Mouse (Mus musculus) lung, embryonic 16.5 days (tissue): ENCODE measurements around the gene Dyrk1a. TPM values are rescaled to one million over a fixed set of nuclear protein-coding genes. Genes with fewer than 3 reads are reported as not detected.

Experiments
- ATAC-seq: fragments of 200-750 bp; cut with Nextera tagmentation; 2 replicates; pipeline ENCODE4 v1.8.0; 2017; ENCODE audit warnings: low read depth, mild to moderate bottlenecking, moderate library complexity
- H3K27ac ChIP-seq: fragments of 300-500 bp; sonication (generic); 2 replicates; pipeline ENCODE4 v1.5.1; 2014; ENCODE audit warnings: mild to moderate bottlenecking, control low read depth, low read length
- H3K27me3 ChIP-seq: fragments of 300-500 bp; sonication (generic); 2 replicates; pipeline ENCODE4 v1.6.1; 2014; ENCODE audit warnings: low read depth, low read length, mixed read lengths; ENCODE audit not compliant: control insufficient read depth, insufficient read depth
- H3K36me3 ChIP-seq: fragments of 300-500 bp; sonication (generic); 2 replicates; pipeline ENCODE4 v1.6.1; 2014; ENCODE audit warnings: low read length; ENCODE audit not compliant: control insufficient read depth, insufficient read depth
- H3K4me1 ChIP-seq: fragments of 300-500 bp; sonication (generic); replicated peaks from 2 replicates; pipeline ENCODE4 v1.6.1; 2014; ENCODE audit warnings: low read length, mixed read lengths; ENCODE audit not compliant: control insufficient read depth, insufficient read depth
- H3K4me2 ChIP-seq: fragments of 300-500 bp; sonication (generic); 2 replicates; pipeline ENCODE4 v1.6.1; 2014; ENCODE audit warnings: low read depth, low read length, control low read depth
- H3K4me3 ChIP-seq: fragments of 300-500 bp; sonication (generic); 2 replicates; pipeline ENCODE4 v1.5.1; 2014; ENCODE audit warnings: mild to moderate bottlenecking, low read length, control low read depth
- H3K9ac ChIP-seq: fragments of 300-500 bp; sonication (generic); 2 replicates; pipeline ENCODE4 v1.6.1; 2014; ENCODE audit warnings: low read length, control low read depth
- H3K9me3 ChIP-seq: fragments of 300-500 bp; sonication (generic); 2 replicates; pipeline ENCODE4 v1.6.1; 2016; ENCODE audit warnings: low read length; ENCODE audit not compliant: control insufficient read depth
- WGBS: fragments of 180-500 bp; shearing (Covaris S2); extraction: QIAGEN DNeasy Blood & Tissue Kit; methylation state at CpG from one replicate; pipeline ENCODE4 v1.1.7; 2014; 5-methylcytosine and 5-hydroxymethylcytosine counted together
- polyA plus RNA-seq: library from polyadenylated mRNA; unstranded; fragments of >200 nt; fragmentation: Nextera tagmentation; extraction: Ambion mirVana; gene quantifications from 2 replicates; pipeline ENCODE4 v1.2.1, GENCODE M21; 2015

Gene Dyrk1a
- polyA plus RNA-seq, 1 experiment from 2014 or later = 8.0 TPM

GRCm38 (mm10) chr16:94720476-94721153, 150.8 kb downstream of the Dyrk1a start:
- Histone ChIP-seq H3K4me2 (no peak overlapping the region), H3K27me3 (no peaks in the 10 kb centered on the region), H3K27ac (no peak overlapping the region), H3K9ac (no peak overlapping the region), H3K4me1 (peaks cover 7% of the 10 kb centered on the region; the same call in 1 of the 2 replicates), H3K4me3 (no peak overlapping the region), H3K9me3 (peaks cover 6% of the 10 kb centered on the region; the same call in 1 of the 2 replicates), H3K36me3 (no peaks in the 10 kb centered on the region)
- ATAC-seq = no peak
- 60% methylated on average over 7 of the region's 7 CpGs for WGBS

- H3K9ac ChIP-seq = no peak overlapping the region
- no peaks in the 10 kb centered on the region for H3K36me3 ChIP-seq
- no peaks in the 10 kb centered on the region for H3K27me3 ChIP-seq
- H3K9me3 ChIP-seq = 0 out of 2 replicates have a peak, but pooled peaks cover 2% of the 10 kb centered on the region
- no peak overlapping the region for H3K4me2 ChIP-seq
- no peak overlapping the region for H3K4me3 ChIP-seq
- no peak for ATAC-seq
- peaks cover 7% of the 10 kb centered on the region; the same call in 1 of the 2 replicates for H3K4me1 ChIP-seq
- 43% methylated on average over 10 of the region's 10 CpGs for WGBS
- no peak overlapping the region for H3K27ac ChIP-seq
Measured at GRCm38 (mm10) chr16:94721549-94722006, 151.8 kb downstream of the Dyrk1a start.

GRCm38 (mm10) chr16:94722936-94723335, 153.1 kb downstream of the Dyrk1a start:
- Histone ChIP-seq H3K27me3 (no peaks in the 10 kb centered on the region), H3K9ac (no peak overlapping the region), H3K9me3 (0 out of 2 replicates have a peak, but pooled peaks cover 2% of the 10 kb centered on the region), H3K4me2 (no peak overlapping the region), H3K36me3 (no peaks in the 10 kb centered on the region), H3K4me1 (peaks cover 7% of the 10 kb centered on the region; the same call in 1 of the 2 replicates), H3K27ac (no peak overlapping the region), H3K4me3 (no peak overlapping the region)
- ATAC-seq = no peak
- 71% methylated on average over 12 of the region's 12 CpGs for WGBS

GRCm38 (mm10) chr16:94724061-94724596, 154.3 kb downstream of the Dyrk1a start:
- no peaks in the 10 kb centered on the region for H3K36me3 ChIP-seq
- H3K27me3 ChIP-seq = no peaks in the 10 kb centered on the region
- H3K4me3 ChIP-seq = peak overlapping the region; percentile 50
- peak; percentile 90 for ATAC-seq
- H3K4me2 ChIP-seq = peak overlapping the region; percentile 67
- peaks cover 7% of the 10 kb centered on the region; the same call in 1 of the 2 replicates for H3K4me1 ChIP-seq
- H3K9ac ChIP-seq = peak overlapping the region; percentile 63
- under 1% methylated on average over 23 of the region's 23 CpGs for WGBS
- H3K27ac ChIP-seq = no peak overlapping the region; the same call in 1 of the 2 replicates
- H3K9me3 ChIP-seq = peaks cover 5% of the 10 kb centered on the region; the same call in 1 of the 2 replicates

GRCm38 (mm10) chr16:94724747-94725211, 155.0 kb downstream of the Dyrk1a start:
- peaks cover 8% of the 10 kb centered on the region; the same call in 1 of the 2 replicates for H3K9me3 ChIP-seq
- no peak overlapping the region for H3K27ac ChIP-seq
- no peaks in the 10 kb centered on the region for H3K27me3 ChIP-seq
- peak overlapping the region; percentile 50 for H3K4me3 ChIP-seq
- ATAC-seq = 0 out of 2 replicates have a peak, but pooled peaks have one; percentile 21
- H3K4me2 ChIP-seq = peak overlapping the region; percentile 67
- H3K9ac ChIP-seq = peak overlapping the region; percentile 63; the same call in 1 of the 2 replicates
- no peaks in the 10 kb centered on the region for H3K36me3 ChIP-seq
- H3K4me1 ChIP-seq = peaks cover 7% of the 10 kb centered on the region; the same call in 1 of the 2 replicates
- WGBS = 1% methylated on average over 18 of the region's 18 CpGs

GRCm38 (mm10) chr16:94729236-94729635, 159.4 kb downstream of the Dyrk1a start:
- Histone ChIP-seq H3K4me1 (peaks cover 4% of the 10 kb centered on the region; the same call in 1 of the 2 replicates), H3K9ac (no peak overlapping the region), H3K36me3 (no peaks in the 10 kb centered on the region), H3K27ac (no peak overlapping the region), H3K4me3 (no peak overlapping the region), H3K27me3 (no peaks in the 10 kb centered on the region), H3K9me3 (peaks cover 8% of the 10 kb centered on the region; the same call in 1 of the 2 replicates), H3K4me2 (no peak overlapping the region)
- WGBS = 82% methylated on average over 6 of the region's 6 CpGs
- no peak for ATAC-seq

- no peaks in the 10 kb centered on the region for H3K4me1 ChIP-seq
- H3K36me3 ChIP-seq = no peaks in the 10 kb centered on the region
- ATAC-seq = no peak
- H3K27ac ChIP-seq = no peak overlapping the region
- WGBS = 36% methylated on average over 12 of the region's 12 CpGs
- H3K9ac ChIP-seq = no peak overlapping the region
- H3K27me3 ChIP-seq = no peaks in the 10 kb centered on the region
- peaks cover 8% of the 10 kb centered on the region; the same call in 1 of the 2 replicates for H3K9me3 ChIP-seq
- no peak overlapping the region for H3K4me3 ChIP-seq
- no peak overlapping the region for H3K4me2 ChIP-seq
Measured at GRCm38 (mm10) chr16:94731027-94731426, 161.2 kb downstream of the Dyrk1a start.

- 56% methylated on average over 3 of the region's 3 CpGs for WGBS
- Histone ChIP-seq H3K27ac (no peak overlapping the region), H3K4me1 (no peaks in the 10 kb centered on the region), H3K36me3 (no peaks in the 10 kb centered on the region), H3K4me2 (no peak overlapping the region), H3K27me3 (no peaks in the 10 kb centered on the region), H3K4me3 (no peak overlapping the region), H3K9me3 (no peaks in the 10 kb centered on the region), H3K9ac (no peak overlapping the region)
- ATAC-seq = no peak
Measured at GRCm38 (mm10) chr16:94735472-94735871, 165.7 kb downstream of the Dyrk1a start.
